Mouse (Mus musculus) layer of hippocampus, adult 2 months (tissue): ENCODE data around the gene Syk. TPM values are rescaled to one million over a fixed set of nuclear protein-coding genes. Genes with fewer than 3 reads are reported as not detected.

Source experiments
- DNase-seq, 2 experiments: peaks; one replicate each; pipeline ENCODE4 v3.0.0; 2022; ENCODE audit warnings: low spot score in 2 of 2
- H3K27ac ChIP-seq: fragments of 200-600 bp; 2 replicates; pipeline ENCODE4 v1.8.1; 2022
- H3K4me3 ChIP-seq: fragments of 200-600 bp; 2 replicates; pipeline ENCODE4 v1.8.1; 2022; ENCODE audit warnings: mild to moderate bottlenecking
- CTCF ChIP-seq: fragments of 200-600 bp; conservative IDR thresholded peaks from 2 replicates; pipeline ENCODE4 v1.8.1; 2022; ENCODE audit warnings: antibody characterized with exemption, mild to moderate bottlenecking, moderate library complexity
- total RNA-seq, 2 experiments: library from RNA; stranded (reverse); gene quantifications; 2 replicates each; pipeline ENCODE4 v1.2.3; 2021

The Syk gene
- total RNA-seq, 2 experiments from 2014 or later, result 3.1 TPM

GRCm38 (mm10) chr13:52676671-52677445 lies 93.9 kb downstream of the Syk start:
- no peak overlapping the region for H3K27ac ChIP-seq
- no peak overlapping the region for H3K4me3 ChIP-seq
- TF ChIP-seq CTCF, result no peak
- no peak for DNase-seq

GRCm38 (mm10) chr13:52679906-52680305 lies 96.9 kb downstream of the Syk start:
- peak; percentile 65 to 82 for DNase-seq
- no peak for TF ChIP-seq CTCF
- no peak overlapping the region for H3K4me3 ChIP-seq
- peak overlapping the region; percentile 47 for H3K27ac ChIP-seq

- TF ChIP-seq CTCF, result no peak
- no peak overlapping the region for H3K27ac ChIP-seq
- no peak overlapping the region for H3K4me3 ChIP-seq
- no peak for DNase-seq
Measured at GRCm38 (mm10) chr13:52682107-52682506, 99.1 kb downstream of the Syk start.

- TF ChIP-seq CTCF, result no peak
- no peak overlapping the region for H3K4me3 ChIP-seq
- DNase-seq, result no peak
- no peak overlapping the region for H3K27ac ChIP-seq
Measured at GRCm38 (mm10) chr13:52690425-52690824, 107.5 kb downstream of the Syk start.

GRCm38 (mm10) chr13:52692311-52692710 lies 109.3 kb downstream of the Syk start:
- no peak for TF ChIP-seq CTCF
- Histone ChIP-seq H3K4me3 (no peak overlapping the region), H3K27ac (no peak overlapping the region)
- DNase-seq, result no peak

GRCm38 (mm10) chr13:52694857-52695256 lies 111.9 kb downstream of the Syk start:
- no peak overlapping the region for H3K4me3 ChIP-seq
- no peak overlapping the region for H3K27ac ChIP-seq
- TF ChIP-seq CTCF, result no peak
- DNase-seq, result no peak

Other genes starting within 250 kb of the Syk start
- 100 to 1,000 TPM; 150 to 155 TPM for gene Diras2, start 51.9 kb upstream of the Syk start, total RNA-seq